Mouse (Mus musculus) cerebellum, adult 2 months (tissue): ENCODE data around the gene Dpy19l3. TPM values are rescaled to one million over a fixed set of nuclear protein-coding genes. Genes with fewer than 3 reads are reported as not detected.

Experiments
- DNase-seq, 2 experiments: peaks; one replicate each; pipeline ENCODE4 v3.0.0; 2021
- H3K27ac ChIP-seq: fragments of 200-500 bp; 2 replicates; pipeline ENCODE4 v1.5.1; 2012; ENCODE audit warnings: low read length, control low read depth, inconsistent platforms; ENCODE audit not compliant: insufficient read depth
- H3K27me3 ChIP-seq: fragments of 200-500 bp; 2 replicates; pipeline ENCODE4 v1.6.1; 2012; ENCODE audit warnings: inconsistent platforms, mild to moderate bottlenecking, low read length, moderate library complexity; ENCODE audit not compliant: control insufficient read depth, insufficient read depth
- H3K4me1 ChIP-seq: fragments of 200-500 bp; 2 replicates; pipeline ENCODE4 v1.6.1; 2011; ENCODE audit warnings: low read length; ENCODE audit not compliant: control insufficient read depth, insufficient read depth
- H3K4me3 ChIP-seq: fragments of 200-500 bp; replicated peaks from 2 replicates; pipeline ENCODE3; 2011; ENCODE audit warnings: mild to moderate bottlenecking, low read depth, low read length, control low read depth; ENCODE audit not compliant: insufficient read depth
- CTCF ChIP-seq: fragments of 200-500 bp; IDR thresholded peaks from 2 replicates; pipeline ENCODE4 v1.5.1; 2011; ENCODE audit warnings: low read depth, mild to moderate bottlenecking, control low read depth, low read length, moderate library complexity, borderline replicate concordance; ENCODE audit not compliant: insufficient read depth
- POLR2A ChIP-seq: fragments of 200-500 bp; IDR thresholded peaks from 2 replicates; pipeline ENCODE4 v1.6.1; 2011; ENCODE audit warnings: low read length, control low read depth, borderline replicate concordance; ENCODE audit not compliant: insufficient read depth
- WGBS: fragments of 180-500 bp; shearing (Covaris S2); methylation state at CpG from one replicate; pipeline ENCODE4 v1.1.7; 2018; 5-methylcytosine and 5-hydroxymethylcytosine counted together
- polyA plus RNA-seq: library from polyadenylated mRNA; depleted of rRNA; stranded (reverse); fragments of >200 nt; gene quantifications from 2 replicates; pipeline ENCODE4 v1.2.3, GENCODE M21; 2012; rRNA removed

Gene Dpy19l3
- polyA plus RNA-seq, 1 experiment: 25.5 TPM

DNA sequence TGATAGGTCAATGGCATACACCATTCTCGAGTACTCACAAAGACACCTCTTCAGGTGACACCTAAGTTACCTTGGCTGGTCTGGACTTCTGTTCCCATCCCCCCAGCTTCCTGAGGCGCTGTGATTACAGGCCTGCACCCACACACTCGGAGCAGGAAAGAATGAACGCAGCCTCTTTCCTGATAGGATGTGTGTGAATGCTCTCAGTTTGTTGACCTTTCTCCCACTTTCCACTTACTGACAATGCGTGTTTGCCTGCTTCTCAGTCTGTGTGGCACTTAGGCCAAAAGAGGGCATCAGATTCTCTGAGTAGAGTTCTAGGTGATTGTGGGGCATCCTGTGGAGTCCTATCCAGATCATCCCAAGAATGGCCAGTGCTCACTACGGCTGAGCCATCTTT is 114.2 kb downstream of the Dpy19l3 start:
- Histone ChIP-seq H3K27ac (no peak overlapping the region), H3K27me3 (no peaks in the 10 kb centered on the region), H3K4me3 (no peak overlapping the region), H3K4me1 (no peaks in the 10 kb centered on the region)
- no peak for DNase-seq
- TF ChIP-seq CTCF (no peak), POLR2A (no peak)
- WGBS: 78% methylated on average over 6 of the region's 6 CpGs

GRCm38 (mm10) chr7:35636874-35637273 is 117.4 kb downstream of the Dpy19l3 start:
- TF ChIP-seq CTCF: no peak
- TF ChIP-seq POLR2A: no peak
- Histone ChIP-seq H3K4me1 (no peaks in the 10 kb centered on the region), H3K27ac (no peak overlapping the region), H3K4me3 (no peak overlapping the region), H3K27me3 (no peaks in the 10 kb centered on the region)
- 94% methylated on average over 9 of the region's 9 CpGs for WGBS
- no peak for DNase-seq

- H3K4me3 ChIP-seq: no peak overlapping the region
- H3K4me1 ChIP-seq: no peaks in the 10 kb centered on the region
- peak in 1 of 2 experiments; percentile 28 for DNase-seq
- H3K27me3 ChIP-seq: no peaks in the 10 kb centered on the region
- TF ChIP-seq CTCF (peak; percentile 37; the same call in 1 of the 2 replicates), POLR2A (no peak)
- 66% methylated on average over 6 of the region's 6 CpGs for WGBS
- H3K27ac ChIP-seq: no peak overlapping the region
Measured at GRCm38 (mm10) chr7:35636229-35636628, 118.0 kb downstream of the Dpy19l3 start.

Other genes starting within 250 kb of the Dpy19l3 start
- 0.35 and 0.54 TPM in 2 replicates for gene Tdrd12, start 216.7 kb downstream of the Dpy19l3 start, polyA plus RNA-seq
- gene Nudt19, start 198.2 kb downstream of the Dpy19l3 start, polyA plus RNA-seq: 88.4 and 103 TPM in 2 replicates
- 0.03 and 0.07 TPM in 2 replicates for gene Rgs9bp, start 168.9 kb downstream of the Dpy19l3 start, polyA plus RNA-seq
- gene Ankrd27, start 168.2 kb downstream of the Dpy19l3 start, polyA plus RNA-seq: 23.5 and 25.0 TPM in 2 replicates
- gene Pdcd5, start 106.9 kb downstream of the Dpy19l3 start, polyA plus RNA-seq: 93.8 and 99.5 TPM in 2 replicates
- gene Zfp507, start 48.5 kb upstream of the Dpy19l3 start, polyA plus RNA-seq: 13.9 and 14.6 TPM in 2 replicates